Mouse (Mus musculus) adrenal gland, adult 10 weeks (tissue): ENCODE results near the gene Ikbip. TPM values are rescaled to one million over a fixed set of nuclear protein-coding genes. Genes with fewer than 3 reads are reported as not detected.

Experiments used
- polyA plus RNA-seq: library from polyadenylated mRNA; stranded (reverse); fragments of 350-450 nt; fragmentation: Illumina TruSeq; extraction: RNeasy Lipid Tissue Mini Kit (QIAGEN cat#74804); gene quantifications from one replicate; pipeline ENCODE4 v1.2.3, GENCODE M21; 2014; ENCODE audit warnings: low read depth, low replicate concordance

The Ikbip gene
- polyA plus RNA-seq = 87.2 TPM

GRCm38 (mm10) chr10:91082550-91083392, at the start of gene Ikbip, which contains the start of gene Apaf1:
Ikbip (plus strand) TSS chr10:91082940.
Apaf1 (minus strand) TSS chr10:91082770.

DNA sequence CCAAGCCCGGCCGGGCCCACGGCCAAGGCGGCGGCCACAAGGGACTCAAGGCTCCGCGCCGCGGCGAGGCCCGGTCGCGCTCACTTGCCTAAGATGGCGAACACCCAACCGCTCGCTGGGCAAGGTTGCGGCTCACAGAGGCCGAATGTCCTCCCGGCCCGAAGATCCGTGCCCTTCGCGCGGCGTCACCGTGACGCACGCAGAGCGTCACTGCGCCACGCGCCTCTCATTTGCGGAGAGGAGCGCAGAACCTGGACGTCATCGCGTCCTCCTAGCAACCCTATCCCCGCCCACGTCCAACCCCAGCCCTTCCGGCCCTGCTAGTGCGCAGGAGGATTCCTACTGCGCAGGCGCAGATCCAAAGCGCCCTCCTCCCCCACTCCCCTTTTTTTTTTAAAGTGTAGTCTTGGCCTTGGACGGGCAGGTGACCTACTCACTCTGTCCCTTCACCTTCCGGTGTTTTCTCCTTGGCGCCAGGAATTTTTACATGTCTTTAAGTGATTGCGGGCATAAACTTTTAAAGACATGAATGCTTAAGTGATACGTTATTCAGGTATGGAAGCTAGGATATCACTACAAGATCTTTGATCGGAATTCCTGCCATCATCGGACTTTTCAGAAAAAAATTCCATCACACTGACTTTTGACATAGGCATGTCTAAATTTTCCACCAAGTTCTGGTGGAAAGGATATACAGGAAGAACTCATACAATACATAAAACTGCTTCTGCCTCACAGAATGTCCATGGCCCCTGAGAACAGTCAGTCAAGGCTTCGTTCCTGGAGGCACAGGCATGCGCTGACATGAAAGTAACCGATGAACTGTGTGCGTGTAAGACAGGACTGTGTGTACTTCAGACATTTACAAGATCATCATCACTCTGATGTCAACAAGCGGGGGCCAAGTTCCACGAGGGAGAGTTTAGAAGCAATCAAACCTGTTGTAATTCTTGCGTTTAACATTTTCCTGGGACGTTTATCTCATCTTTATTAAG, 41.4 kb downstream of the Ikbip start, which contains the start of gene Slc25a3:
TSS of gene Slc25a3 (minus strand) at position 232 of the 995 bp plus-strand sequence.

Other genes starting within 250 kb of the Ikbip start
- gene Apaf1, start 170 bp upstream of the Ikbip start, polyA plus RNA-seq = 7.1 TPM
- gene Slc25a3, start 41.1 kb downstream of the Ikbip start, polyA plus RNA-seq = 1,184 TPM
- gene Tmpo, start 98.4 kb downstream of the Ikbip start, polyA plus RNA-seq = 218 TPM